Mouse (Mus musculus) embryonic facial prominence, embryonic 13.5 days (tissue): Measurements from ENCODE around the gene Dmwd. TPM values are rescaled to one million over a fixed set of nuclear protein-coding genes. Genes with fewer than 3 reads are reported as not detected.

ENCODE experiments used
- ATAC-seq: fragments of 200-750 bp; cut with Nextera tagmentation; 2 replicates; pipeline ENCODE4 v1.8.0; 2017; ENCODE audit warnings: low read depth; ENCODE audit not compliant: insufficient number of reproducible peaks, insufficient read depth, low FRiP score, low TSS enrichment
- H3K27ac ChIP-seq: fragments of 300-500 bp; sonication (generic); 2 replicates; pipeline ENCODE4 v1.5.1; 2015; ENCODE audit warnings: moderate library complexity, mild to moderate bottlenecking, inconsistent platforms
- H3K27me3 ChIP-seq: fragments of 300-500 bp; sonication (generic); 2 replicates; pipeline ENCODE4 v1.6.1; 2015; ENCODE audit warnings: mild to moderate bottlenecking, inconsistent platforms
- H3K36me3 ChIP-seq: fragments of 300-500 bp; sonication (generic); 2 replicates; pipeline ENCODE4 v1.6.1; 2015; ENCODE audit warnings: mild to moderate bottlenecking, inconsistent platforms
- H3K4me1 ChIP-seq: fragments of 300-500 bp; sonication (generic); 2 replicates; pipeline ENCODE4 v1.6.1; 2015; ENCODE audit warnings: inconsistent platforms
- H3K4me2 ChIP-seq: fragments of 300-500 bp; sonication (generic); 2 replicates; pipeline ENCODE4 v1.6.1; 2015; ENCODE audit warnings: moderate library complexity, mild to moderate bottlenecking, inconsistent platforms
- H3K4me3 ChIP-seq: fragments of 300-500 bp; sonication (generic); 2 replicates; pipeline ENCODE4 v1.5.1; 2015; ENCODE audit warnings: mild to moderate bottlenecking, inconsistent platforms
- H3K9ac ChIP-seq: fragments of 300-500 bp; sonication (generic); 2 replicates; pipeline ENCODE4 v1.6.1; 2015; ENCODE audit warnings: mild to moderate bottlenecking, inconsistent platforms
- H3K9me3 ChIP-seq: fragments of 300-500 bp; sonication (generic); 2 replicates; pipeline ENCODE4 v1.6.1; 2016; ENCODE audit warnings: inconsistent platforms
- WGBS: fragments of 180-500 bp; shearing (Covaris S2); methylation state at CpG from one replicate; pipeline ENCODE4 v1.1.7; 2015; ENCODE audit warnings: mixed read lengths; 5-methylcytosine and 5-hydroxymethylcytosine counted together
- polyA plus RNA-seq: library from polyadenylated mRNA; unstranded; fragments of >200 nt; fragmentation: Nextera tagmentation; extraction: Ambion mirVana; gene quantifications from 2 replicates; pipeline ENCODE4 v1.2.1, GENCODE M21; 2015

The Dmwd gene
- polyA plus RNA-seq, 1 experiment from 2014 or later, result 17.6 TPM

DNA sequence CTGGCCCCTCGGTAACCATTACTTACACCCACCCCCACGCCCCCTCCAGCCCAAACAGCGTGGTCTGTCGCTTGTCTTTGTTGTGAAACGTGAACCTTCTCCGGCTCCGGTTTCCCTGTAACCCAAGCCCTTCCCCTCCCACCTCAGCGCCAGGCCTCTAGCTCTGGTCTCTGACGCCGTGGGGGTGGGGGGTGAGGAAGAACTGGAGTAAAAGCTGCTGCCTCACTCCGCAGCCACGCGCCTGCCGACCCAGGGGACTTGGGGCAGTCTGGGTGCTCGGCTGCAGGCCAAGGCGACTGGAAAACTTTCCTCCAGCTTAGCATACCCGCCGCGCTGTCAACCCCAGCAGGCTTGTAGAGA is 19.7 kb downstream of the Dmwd start:
- 1% methylated on average over 19 of the region's 19 CpGs for WGBS
- 0 out of 2 replicates have a peak, but pooled peaks have one; percentile 5 for ATAC-seq
- Histone ChIP-seq H3K9me3 (no peaks in the 10 kb centered on the region), H3K27me3 (peaks cover 7% of the 10 kb centered on the region), H3K4me2 (peak overlapping the region; percentile 91), H3K4me3 (peak overlapping the region; percentile 85), H3K9ac (peak overlapping the region; percentile 98), H3K27ac (peak overlapping the region; percentile 99), H3K4me1 (peaks cover 51% of the 10 kb centered on the region), H3K36me3 (peaks cover 17% of the 10 kb centered on the region)

DNA sequence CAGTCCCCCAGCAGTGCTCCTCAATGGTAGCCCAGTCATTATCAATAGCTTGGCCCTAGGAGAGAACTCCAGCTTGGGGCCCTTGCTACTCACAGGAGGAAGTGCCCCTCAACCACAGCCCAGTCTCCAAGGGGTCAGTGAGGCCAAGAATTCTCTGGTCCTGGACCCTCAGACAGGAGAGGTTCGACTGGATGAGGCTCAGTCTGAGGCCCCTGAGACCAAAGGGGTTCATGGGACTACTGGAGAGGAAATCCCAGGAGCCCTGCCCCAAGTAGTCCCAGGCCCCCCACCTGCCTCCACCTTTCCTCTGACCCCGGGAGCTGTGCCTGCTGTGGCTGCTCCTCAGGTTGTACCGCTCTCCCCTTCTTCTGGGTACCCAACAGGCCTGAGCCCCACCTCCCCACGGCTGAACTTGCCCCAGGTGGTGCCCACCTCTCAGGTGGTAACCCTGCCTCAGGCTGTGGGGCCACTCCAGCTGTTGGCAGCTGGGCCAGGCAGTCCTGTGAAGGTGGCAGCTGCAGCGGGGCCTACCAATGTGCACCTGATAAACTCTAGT is 20.5 kb downstream of the Dmwd start:
- H3K4me2 ChIP-seq, result peak overlapping the region; percentile 91
- H3K36me3 ChIP-seq, result peaks cover 13% of the 10 kb centered on the region
- ATAC-seq, result no peak
- H3K27me3 ChIP-seq, result peaks cover 1% of the 10 kb centered on the region; the same call in 1 of the 2 replicates
- WGBS, result 46% methylated on average over 5 of the region's 5 CpGs
- no peaks in the 10 kb centered on the region for H3K9me3 ChIP-seq
- H3K4me1 ChIP-seq, result peaks cover 46% of the 10 kb centered on the region
- H3K9ac ChIP-seq, result peak overlapping the region; percentile 98
- peak overlapping the region; percentile 85 for H3K4me3 ChIP-seq
- peak overlapping the region; percentile 99 for H3K27ac ChIP-seq

DNA sequence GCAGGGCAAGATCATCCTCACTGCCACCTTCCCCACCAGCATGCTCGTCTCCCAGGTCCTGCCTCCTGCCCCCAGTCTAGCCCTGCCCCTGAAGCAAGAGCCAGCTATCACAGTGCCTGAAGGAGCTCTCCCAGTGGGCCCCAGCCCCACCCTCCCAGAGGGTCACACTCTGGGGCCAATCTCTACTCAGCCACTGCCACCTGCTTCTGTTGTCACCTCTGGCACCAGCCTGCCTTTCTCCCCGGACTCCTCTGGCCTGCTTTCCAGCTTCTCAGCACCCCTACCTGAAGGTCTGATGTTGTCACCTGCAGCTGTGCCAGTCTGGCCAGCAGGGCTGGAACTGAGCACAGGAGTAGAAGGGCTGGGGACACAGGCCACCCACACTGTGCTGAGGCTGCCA is 21.2 kb downstream of the Dmwd start:
- Histone ChIP-seq H3K9me3 (no peaks in the 10 kb centered on the region), H3K4me1 (peaks cover 39% of the 10 kb centered on the region), H3K4me3 (no peak overlapping the region; the same call in 1 of the 2 replicates), H3K27ac (no peak overlapping the region; the same call in 1 of the 2 replicates), H3K9ac (peak overlapping the region; percentile 98; the same call in 1 of the 2 replicates), H3K27me3 (no peaks in the 10 kb centered on the region), H3K36me3 (peaks cover 13% of the 10 kb centered on the region), H3K4me2 (peak overlapping the region; percentile 91; the same call in 1 of the 2 replicates)
- ATAC-seq, result no peak
- WGBS, result 35% methylated on average over 2 of the region's 2 CpGs

DNA sequence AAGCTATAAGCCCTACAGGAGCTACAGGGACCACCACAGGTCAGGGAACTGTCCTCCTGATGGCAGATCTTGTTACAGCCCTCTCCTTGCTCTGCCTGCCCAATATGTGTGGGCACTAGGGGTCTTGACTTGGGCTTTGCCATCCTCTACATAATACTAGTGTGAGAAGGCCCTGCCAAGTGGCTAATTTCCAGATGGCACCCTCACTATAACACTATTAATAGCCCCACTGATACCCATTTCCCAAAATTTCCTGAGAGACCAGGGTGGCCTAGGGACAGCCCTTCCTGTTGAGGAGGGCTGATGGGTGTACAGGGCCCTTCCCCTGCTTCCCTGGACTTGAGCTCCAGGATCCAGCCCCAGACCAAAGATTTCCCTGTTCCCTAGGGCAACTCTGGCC is 21.8 kb downstream of the Dmwd start:
- peaks cover 32% of the 10 kb centered on the region for H3K4me1 ChIP-seq
- H3K27ac ChIP-seq, result no peak overlapping the region
- peaks cover 19% of the 10 kb centered on the region for H3K36me3 ChIP-seq

DNA sequence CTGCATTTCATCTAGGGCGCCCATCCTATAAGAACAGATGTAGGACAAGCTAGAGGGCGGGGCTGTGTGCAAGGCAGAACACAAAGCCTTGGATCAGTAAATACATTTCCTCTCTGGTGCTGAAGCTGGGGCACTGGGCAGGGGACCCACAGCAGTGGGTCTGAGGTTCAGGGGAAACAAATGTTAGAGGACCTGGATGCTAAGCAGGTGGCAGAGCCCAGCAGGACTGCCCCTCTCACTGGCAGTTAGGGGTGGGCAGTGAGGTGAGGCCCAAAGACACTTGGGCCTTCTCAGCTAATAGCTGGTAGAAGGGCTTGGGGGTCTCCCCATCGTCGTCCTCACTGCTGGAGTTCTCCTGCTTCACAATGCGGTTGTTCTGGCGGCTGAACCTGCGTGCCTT is 22.8 kb downstream of the Dmwd start:
- peaks cover 8% of the 10 kb centered on the region; the same call in 1 of the 2 replicates for H3K9me3 ChIP-seq
- H3K9ac ChIP-seq, result no peak overlapping the region
- H3K4me3 ChIP-seq, result no peak overlapping the region
- WGBS, result 64% methylated on average over 7 of the region's 7 CpGs
- no peak for ATAC-seq
- H3K27ac ChIP-seq, result peak overlapping the region; percentile 16; the same call in 1 of the 2 replicates
- H3K4me2 ChIP-seq, result no peak overlapping the region
- no peaks in the 10 kb centered on the region for H3K27me3 ChIP-seq
- peaks cover 21% of the 10 kb centered on the region for H3K36me3 ChIP-seq
- H3K4me1 ChIP-seq, result peaks cover 24% of the 10 kb centered on the region

More for the DNA sequence above, 21.8 kb downstream of the Dmwd start:
- no peaks in the 10 kb centered on the region for H3K27me3 ChIP-seq
- H3K4me2 ChIP-seq, result no peak overlapping the region
- H3K9me3 ChIP-seq, result peaks cover 3% of the 10 kb centered on the region; the same call in 1 of the 2 replicates
- H3K9ac ChIP-seq, result no peak overlapping the region
- no peak for ATAC-seq
- no peak overlapping the region; the same call in 1 of the 2 replicates for H3K4me3 ChIP-seq

DNA sequence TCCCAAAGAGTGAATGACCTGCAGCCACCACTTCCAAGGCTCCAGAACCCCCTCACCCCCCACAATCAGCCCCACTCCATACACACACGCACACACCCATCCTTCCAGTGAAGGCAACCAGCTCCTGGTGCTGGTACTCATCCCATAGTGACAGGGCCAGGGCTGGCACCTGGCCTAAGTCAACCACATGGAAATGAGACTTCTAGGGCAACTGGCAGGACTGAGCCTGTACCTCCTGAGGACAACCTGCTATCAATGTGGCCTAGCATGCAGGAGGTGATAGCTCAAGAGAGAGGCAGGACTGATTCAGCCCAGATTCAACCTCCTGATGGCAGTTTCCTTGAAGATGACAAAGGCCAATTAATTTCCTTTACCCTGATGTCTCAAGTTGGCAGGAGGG is 24.3 kb downstream of the Dmwd start:
- Histone ChIP-seq H3K9ac (no peak overlapping the region), H3K4me3 (no peak overlapping the region), H3K4me1 (peaks cover 24% of the 10 kb centered on the region), H3K36me3 (peaks cover 21% of the 10 kb centered on the region), H3K27ac (no peak overlapping the region), H3K4me2 (no peak overlapping the region), H3K27me3 (no peaks in the 10 kb centered on the region), H3K9me3 (peaks cover 8% of the 10 kb centered on the region; the same call in 1 of the 2 replicates)
- WGBS, result 86% methylated on average over 1 of the region's 1 CpGs
- ATAC-seq, result no peak

DNA sequence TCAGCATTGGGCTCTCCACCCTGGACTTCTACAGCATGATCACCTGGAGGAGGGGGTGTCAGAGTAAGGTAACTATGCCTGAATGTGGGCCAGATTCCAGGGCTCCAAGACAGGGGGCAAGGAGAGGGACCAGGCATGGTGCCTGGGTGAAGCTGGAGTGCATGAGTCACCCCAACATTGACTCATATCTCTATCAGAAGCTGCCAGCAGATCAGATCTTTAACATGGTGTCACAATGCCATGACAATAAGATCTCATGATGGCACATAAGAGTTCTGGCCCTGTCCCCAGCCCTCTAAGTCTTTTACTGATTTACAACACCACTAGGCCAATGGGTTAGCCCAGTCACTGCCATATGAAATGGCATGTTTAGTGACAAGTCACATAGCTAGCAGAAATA is 27.7 kb downstream of the Dmwd start:
- H3K36me3 ChIP-seq, result peaks cover 9% of the 10 kb centered on the region; the same call in 1 of the 2 replicates
- no peak overlapping the region for H3K4me3 ChIP-seq
- no peak overlapping the region for H3K4me2 ChIP-seq
- H3K9ac ChIP-seq, result no peak overlapping the region
- no peak for ATAC-seq
- peaks cover 8% of the 10 kb centered on the region; the same call in 1 of the 2 replicates for H3K9me3 ChIP-seq
- no peaks in the 10 kb centered on the region for H3K4me1 ChIP-seq
- H3K27ac ChIP-seq, result no peak overlapping the region
- H3K27me3 ChIP-seq, result no peaks in the 10 kb centered on the region

DNA sequence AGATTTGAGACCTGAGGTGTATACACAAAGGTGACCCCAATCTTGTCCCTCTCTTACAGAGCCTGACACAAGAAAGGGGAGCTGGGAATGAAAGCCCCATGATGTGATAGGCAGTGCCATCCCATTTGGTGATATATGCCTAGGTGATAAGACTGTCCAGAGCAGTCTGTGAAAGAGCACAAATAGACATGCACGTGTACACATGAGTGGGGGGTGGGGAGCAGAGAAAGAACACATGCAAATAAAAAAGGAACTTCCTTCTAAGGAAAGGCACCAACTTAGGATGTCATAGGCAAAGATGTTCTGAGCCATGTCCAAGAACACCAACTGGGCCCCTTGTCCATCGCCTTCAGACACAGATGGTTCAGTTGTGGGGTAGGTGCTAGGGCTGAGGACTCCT is 28.5 kb downstream of the Dmwd start:
- Histone ChIP-seq H3K4me2 (no peak overlapping the region), H3K4me3 (no peak overlapping the region), H3K27ac (no peak overlapping the region), H3K4me1 (no peaks in the 10 kb centered on the region), H3K36me3 (peaks cover 9% of the 10 kb centered on the region; the same call in 1 of the 2 replicates), H3K27me3 (no peaks in the 10 kb centered on the region), H3K9ac (no peak overlapping the region), H3K9me3 (peaks cover 8% of the 10 kb centered on the region; the same call in 1 of the 2 replicates)
- 73% methylated on average over 2 of the region's 2 CpGs for WGBS
- no peak for ATAC-seq

DNA sequence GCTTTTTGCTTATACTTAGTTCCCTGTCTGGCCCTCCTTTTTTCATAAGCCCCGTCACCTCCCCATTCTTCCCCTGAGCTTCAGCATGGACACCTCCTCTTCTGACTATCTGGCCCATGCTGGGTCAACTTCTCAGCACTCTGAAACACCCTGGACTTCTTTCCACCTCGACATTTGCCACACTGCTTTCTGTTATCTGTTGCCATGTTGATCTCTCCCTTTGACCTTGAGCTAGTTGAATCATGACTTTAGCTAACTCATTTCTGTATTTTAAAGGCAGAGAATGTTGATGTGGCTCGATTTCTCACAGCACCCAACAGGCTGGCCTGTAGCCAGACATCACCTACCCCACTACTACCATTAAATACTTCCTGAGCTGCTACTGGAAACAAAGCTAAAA is 31.4 kb downstream of the Dmwd start:
- WGBS, result 65% methylated on average over 3 of the region's 3 CpGs
- no peak for ATAC-seq
- no peaks in the 10 kb centered on the region for H3K27me3 ChIP-seq
- no peak overlapping the region for H3K9ac ChIP-seq
- no peak overlapping the region for H3K4me2 ChIP-seq
- peaks cover 6% of the 10 kb centered on the region; the same call in 1 of the 2 replicates for H3K36me3 ChIP-seq
- H3K27ac ChIP-seq, result no peak overlapping the region
- no peak overlapping the region for H3K4me3 ChIP-seq
- no peaks in the 10 kb centered on the region for H3K4me1 ChIP-seq
- H3K9me3 ChIP-seq, result peaks cover 8% of the 10 kb centered on the region; the same call in 1 of the 2 replicates

DNA sequence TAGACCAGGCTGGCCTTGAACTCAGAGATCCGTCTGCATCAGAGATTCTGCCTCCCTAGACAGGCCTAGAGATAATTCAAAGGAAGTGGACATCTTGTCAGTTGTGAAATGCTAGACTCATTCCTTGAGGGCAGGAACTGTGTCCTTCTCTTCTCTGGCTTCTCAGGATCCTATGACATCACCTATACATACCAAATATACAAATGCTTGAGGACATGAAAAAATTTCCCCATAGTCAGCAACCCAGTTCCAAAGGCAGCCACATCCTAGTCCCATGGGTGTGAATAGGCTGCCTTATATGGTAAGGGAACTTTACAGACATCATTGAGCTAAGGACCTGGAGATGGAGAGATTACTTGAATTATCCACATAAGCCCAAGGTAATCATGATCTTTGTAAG is 33.5 kb downstream of the Dmwd start:
- H3K4me2 ChIP-seq, result no peak overlapping the region
- WGBS, result 76% methylated on average over 1 of the region's 1 CpGs

DNA sequence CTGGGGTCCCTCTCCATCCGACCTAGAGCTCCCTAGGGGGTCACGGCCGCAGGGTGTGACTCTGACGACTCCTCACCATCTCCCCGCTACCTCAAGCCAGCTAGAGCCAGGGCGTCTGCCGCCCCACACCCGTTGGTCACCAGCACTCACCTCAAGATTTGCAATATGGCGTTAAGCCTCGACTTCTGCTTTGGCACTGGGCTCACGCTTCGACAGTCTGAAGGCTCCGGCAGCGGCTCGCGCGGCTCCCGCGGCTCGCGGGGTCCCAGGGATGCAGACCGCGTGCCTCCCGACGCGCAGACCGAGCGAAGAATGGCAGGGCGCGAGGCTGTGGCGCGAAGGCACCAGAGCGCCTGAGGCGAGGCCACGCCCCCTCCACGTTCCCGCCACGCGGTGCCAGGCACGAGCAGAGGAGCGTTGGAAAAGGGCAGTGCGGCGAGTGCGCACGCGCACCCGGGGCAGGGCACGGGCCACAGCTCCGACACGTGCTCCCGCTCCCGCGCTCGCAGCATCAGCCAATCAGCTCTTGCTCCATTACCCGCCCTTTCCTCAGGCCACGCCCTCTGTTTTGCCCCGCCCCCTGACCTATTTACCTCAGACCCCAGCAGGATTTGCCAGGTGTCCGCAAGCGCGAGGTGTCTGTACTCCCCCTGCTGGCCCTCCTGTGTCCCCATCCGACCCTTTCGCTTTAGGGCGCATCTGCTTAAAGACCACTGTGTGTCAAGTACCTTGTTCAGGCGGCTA is 42.2 kb downstream of the Dmwd start, which contains the start of gene Gm4969:
Gene Gm4969, minus strand, starts transcription at position 341 of the 744 bp plus-strand sequence.
- ATAC-seq, result peak; percentile 18; the same call in 1 of the 2 replicates
- WGBS, result 21% methylated on average over 64 of the region's 64 CpGs
- Histone ChIP-seq H3K9ac (no peak within 1 kb of the TSS), H3K27me3 (peaks cover 7% of the 10 kb centered on the region; the same call in 1 of the 2 replicates), H3K27ac (no peak within 1 kb of the TSS), H3K36me3 (no peaks in the 10 kb centered on the region), H3K4me2 (peak within 1 kb of the TSS; percentile 51), H3K4me3 (peak within 1 kb of the TSS; percentile 26), H3K9me3 (no peaks in the 10 kb centered on the region; the same call in 1 of the 2 replicates), H3K4me1 (peaks cover 23% of the 10 kb centered on the region)

More for the DNA sequence above, 33.5 kb downstream of the Dmwd start:
- Histone ChIP-seq H3K36me3 (no peaks in the 10 kb centered on the region), H3K9me3 (no peaks in the 10 kb centered on the region), H3K4me1 (no peaks in the 10 kb centered on the region), H3K4me3 (no peak overlapping the region), H3K27ac (no peak overlapping the region), H3K27me3 (no peaks in the 10 kb centered on the region), H3K9ac (no peak overlapping the region)
- no peak for ATAC-seq
